Mouse (Mus musculus): ENCODE measurements around the gene Mvb12a. TPM values are rescaled to one million over a fixed set of nuclear protein-coding genes. Genes with fewer than 3 reads are reported as not detected.

The Mvb12a gene
- polyA plus RNA-seq, 1 experiment from 2014 or later, result 61.7 TPM

DNA sequence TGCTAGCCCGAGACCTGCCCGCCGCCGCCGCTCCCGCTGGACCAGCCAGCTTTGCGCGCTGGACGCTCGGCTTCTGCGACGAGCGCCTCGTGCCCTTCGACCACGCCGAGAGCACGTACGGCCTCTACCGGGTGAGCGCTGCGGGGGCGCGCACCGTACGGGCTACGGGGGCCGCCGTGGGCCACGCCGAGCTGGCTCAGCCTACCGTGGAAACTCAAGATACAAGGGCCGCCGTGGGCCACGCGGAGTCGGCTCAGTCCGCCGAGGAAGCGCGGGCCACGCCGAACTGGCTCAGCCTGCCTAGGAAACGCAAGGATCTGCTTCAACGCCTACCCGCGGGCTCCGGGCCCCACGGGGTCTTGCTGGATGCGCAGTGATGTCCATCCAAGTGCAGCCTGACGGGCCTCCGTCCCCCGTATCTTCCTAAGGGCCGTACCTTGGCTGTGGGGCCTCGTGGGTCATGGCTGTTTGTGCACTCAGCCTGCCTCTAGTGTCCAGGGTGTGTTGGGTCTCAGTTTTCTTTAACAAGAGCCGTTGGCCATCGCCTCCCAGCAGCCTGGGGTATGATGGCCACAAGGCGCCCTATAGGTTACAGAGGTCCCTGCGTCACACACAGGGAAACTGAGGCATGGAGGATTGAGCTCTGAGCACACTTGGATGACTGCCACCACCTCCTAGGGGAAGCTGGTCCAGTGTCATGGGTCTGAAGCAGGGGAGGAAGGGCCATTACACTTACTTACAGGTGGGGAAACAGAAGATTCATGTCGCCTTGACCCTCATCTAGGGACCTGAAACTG, 49.9 kb downstream of the Mvb12a start:
- H3K4me2 ChIP-seq (ENCODE audit: low read depth, low read length), result peak overlapping the region; percentile 86
- ATAC-seq (peak; percentile 63), DNase-seq (no peak)
- peaks cover 6% of the 10 kb centered on the region; the same call in 1 of the 2 replicates for H3K36me3 ChIP-seq (replicated peaks; ENCODE audit: insufficient read depth, low read length)
- H3K4me1 ChIP-seq (ENCODE audit: insufficient read depth), result peaks cover 40% of the 10 kb centered on the region
- no peaks in the 10 kb centered on the region for H3K9me3 ChIP-seq (ENCODE audit: low read length)
- peak overlapping the region; percentile 79 for H3K9ac ChIP-seq (replicated peaks)
- peak overlapping the region; percentile 98 for H3K27ac ChIP-seq (ENCODE audit: low read depth)
- H3K4me3 ChIP-seq (ENCODE audit: low read depth, low read length), result peak overlapping the region; percentile 78
- WGBS (ENCODE audit: insufficient replicate concordance), result 2% methylated on average over 57 of the region's 60 CpGs
- TF ChIP-seq EP300 (IDR thresholded peaks at IDR 0.05; ENCODE audit: low read depth) (no peak), CTCF (IDR thresholded peaks at IDR 0.05; ENCODE audit: low read depth) (0 out of 2 replicates have a peak, but pooled peaks have one; percentile 1)
- H3K27me3 ChIP-seq (ENCODE audit: insufficient read depth, low read length), result no peaks in the 10 kb centered on the region

DNA sequence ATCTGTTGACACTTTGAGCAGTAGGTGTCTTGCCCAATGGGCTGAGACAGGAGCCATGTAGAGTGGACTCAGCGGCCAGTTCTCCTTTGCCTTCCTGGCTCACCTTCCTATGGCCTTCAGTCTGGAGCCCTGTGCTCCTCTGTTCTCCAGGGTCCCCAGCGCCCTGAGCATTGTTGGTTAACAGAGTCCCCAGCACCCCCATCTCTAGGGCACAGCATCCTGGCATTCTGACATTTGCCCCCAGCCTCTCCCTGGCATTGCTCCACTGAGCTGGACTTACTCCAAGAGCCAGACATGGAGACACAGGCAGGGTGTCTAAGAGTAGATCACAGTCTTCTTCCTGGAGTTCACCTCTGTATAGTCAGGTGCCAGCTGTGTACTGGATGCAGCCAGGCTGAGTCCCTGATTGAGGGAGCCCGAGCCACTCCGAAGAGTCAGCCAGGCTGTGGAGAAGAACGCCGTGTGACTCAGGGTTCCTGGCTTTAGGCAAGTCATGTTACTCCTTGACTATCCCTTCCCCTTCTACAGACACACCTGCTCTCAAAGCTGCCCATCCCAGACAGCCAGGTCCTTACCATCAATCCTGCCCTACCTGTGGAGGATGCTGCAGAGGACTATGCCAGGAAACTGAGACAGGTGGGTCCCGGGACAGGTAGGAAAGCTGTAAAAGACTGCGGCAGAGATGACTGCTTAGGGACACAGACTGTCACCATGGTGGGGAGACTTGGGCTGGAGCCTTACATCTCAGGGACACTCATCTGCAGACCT, 51.0 kb downstream of the Mvb12a start:
- Histone ChIP-seq H3K9me3 (ENCODE audit: low read length) (no peaks in the 10 kb centered on the region), H3K4me1 (ENCODE audit: insufficient read depth) (peaks cover 40% of the 10 kb centered on the region), H3K4me3 (ENCODE audit: low read depth, low read length) (peak overlapping the region; percentile 78), H3K36me3 (replicated peaks; ENCODE audit: insufficient read depth, low read length) (peaks cover 6% of the 10 kb centered on the region; the same call in 1 of the 2 replicates), H3K27ac (ENCODE audit: low read depth) (peak overlapping the region; percentile 98; the same call in 1 of the 2 replicates), H3K27me3 (ENCODE audit: insufficient read depth, low read length) (no peaks in the 10 kb centered on the region), H3K4me2 (ENCODE audit: low read depth, low read length) (peak overlapping the region; percentile 86), H3K9ac (replicated peaks) (peak overlapping the region; percentile 79; the same call in 1 of the 2 replicates)
- no peak for DNase-seq
- WGBS (ENCODE audit: insufficient replicate concordance), result 81% methylated on average over 8 of the region's 8 CpGs
- no peak for TF ChIP-seq CTCF (IDR thresholded peaks at IDR 0.05; ENCODE audit: low read depth)
- no peak for TF ChIP-seq EP300 (IDR thresholded peaks at IDR 0.05; ENCODE audit: low read depth)
- ATAC-seq, result no peak

DNA sequence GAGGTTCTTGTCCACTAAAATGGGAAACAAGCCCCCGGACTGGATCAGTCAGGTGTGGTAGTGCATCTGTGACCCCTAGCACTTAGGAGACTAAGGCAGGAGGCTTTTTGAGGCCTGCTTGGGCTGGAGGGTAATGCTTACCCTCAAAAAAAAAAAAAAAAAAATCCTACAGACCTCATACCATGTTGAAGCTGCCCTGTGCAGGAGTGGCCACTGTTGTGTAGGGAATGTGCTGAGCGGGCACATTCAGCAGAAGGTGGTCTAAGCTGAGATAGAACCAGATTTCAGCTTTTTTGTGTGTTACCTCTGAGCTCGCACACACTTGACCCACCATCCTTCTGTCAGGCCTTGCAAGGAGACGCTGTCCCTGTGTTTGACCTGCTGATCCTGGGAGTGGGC, 51.6 kb downstream of the Mvb12a start:
- Histone ChIP-seq H3K9me3 (ENCODE audit: low read length) (no peaks in the 10 kb centered on the region), H3K27me3 (ENCODE audit: insufficient read depth, low read length) (no peaks in the 10 kb centered on the region), H3K4me3 (ENCODE audit: low read depth, low read length) (no peak overlapping the region), H3K4me1 (ENCODE audit: insufficient read depth) (peaks cover 40% of the 10 kb centered on the region), H3K4me2 (ENCODE audit: low read depth, low read length) (peak overlapping the region; percentile 86), H3K36me3 (replicated peaks; ENCODE audit: insufficient read depth, low read length) (peaks cover 6% of the 10 kb centered on the region; the same call in 1 of the 2 replicates), H3K27ac (ENCODE audit: low read depth) (no peak overlapping the region), H3K9ac (replicated peaks) (0 out of 2 replicates have a peak overlapping the region, but pooled peaks have one; percentile 8)
- no peak for DNase-seq
- no peak for ATAC-seq
- 87% methylated on average over 4 of the region's 4 CpGs for whole genome bisulfite sequencing (ENCODE audit: insufficient replicate concordance)
- no peak for TF ChIP-seq EP300 (IDR thresholded peaks at IDR 0.05; ENCODE audit: low read depth)
- no peak for TF ChIP-seq CTCF (IDR thresholded peaks at IDR 0.05; ENCODE audit: low read depth)

DNA sequence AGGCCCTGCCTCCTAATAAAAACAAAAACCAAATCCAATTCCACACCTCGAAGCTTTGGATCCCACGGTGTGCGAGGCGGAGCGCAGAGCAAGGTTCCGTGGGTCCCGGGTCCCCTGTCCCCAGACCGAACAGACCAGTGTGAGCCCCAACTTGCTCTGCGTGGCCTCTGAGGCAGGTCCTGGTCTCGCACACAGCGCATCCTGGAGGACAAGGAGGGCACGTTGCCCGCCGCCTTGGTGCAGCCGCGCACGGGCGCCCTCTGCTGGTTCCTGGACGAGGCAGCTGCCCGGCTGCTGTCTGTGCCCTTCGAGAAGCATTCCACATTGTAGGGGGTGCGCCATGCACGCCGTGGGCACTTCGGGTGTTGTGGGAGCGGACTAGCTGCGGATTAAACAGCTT, 53.1 kb downstream of the Mvb12a start:
- ATAC-seq (peak; percentile 20; the same call in 1 of the 2 replicates), DNase-seq (peak; percentile 92)
- Histone ChIP-seq H3K27ac (ENCODE audit: low read depth) (peak overlapping the region; percentile 53), H3K4me3 (ENCODE audit: low read depth, low read length) (no peak overlapping the region), H3K4me2 (ENCODE audit: low read depth, low read length) (peak overlapping the region; percentile 15; the same call in 1 of the 2 replicates), H3K4me1 (ENCODE audit: insufficient read depth) (peaks cover 31% of the 10 kb centered on the region), H3K27me3 (ENCODE audit: insufficient read depth, low read length) (no peaks in the 10 kb centered on the region), H3K9me3 (ENCODE audit: low read length) (no peaks in the 10 kb centered on the region), H3K36me3 (replicated peaks; ENCODE audit: insufficient read depth, low read length) (peaks cover 11% of the 10 kb centered on the region; the same call in 1 of the 2 replicates), H3K9ac (replicated peaks) (0 out of 2 replicates have a peak overlapping the region, but pooled peaks have one; percentile 13)
- TF ChIP-seq CTCF (IDR thresholded peaks at IDR 0.05; ENCODE audit: low read depth) (peak; percentile 100), EP300 (IDR thresholded peaks at IDR 0.05; ENCODE audit: low read depth) (no peak)
- WGBS (ENCODE audit: insufficient replicate concordance), result 13% methylated on average over 27 of the region's 27 CpGs

DNA sequence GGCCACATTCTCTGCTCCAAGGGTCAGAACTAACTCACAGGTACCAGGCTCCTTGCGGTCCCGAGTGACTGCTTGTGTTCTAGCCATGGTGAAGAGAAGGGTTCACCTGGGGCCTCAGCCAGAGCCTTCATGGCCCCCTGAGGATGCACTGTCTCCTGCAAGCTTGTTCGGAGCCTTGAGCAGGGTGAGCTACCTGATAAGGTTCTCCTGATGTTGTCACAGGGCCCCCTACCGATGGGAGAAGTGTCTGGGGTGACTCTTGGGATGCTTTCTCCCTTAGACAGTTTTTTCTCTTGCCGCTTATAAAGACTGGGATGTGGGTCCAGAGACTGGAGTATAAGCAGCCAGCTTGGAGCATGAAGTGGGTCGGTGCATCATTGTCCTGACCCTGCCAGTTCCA, 53.7 kb downstream of the Mvb12a start:
- H3K36me3 ChIP-seq (replicated peaks; ENCODE audit: insufficient read depth, low read length), result peaks cover 11% of the 10 kb centered on the region; the same call in 1 of the 2 replicates
- H3K9ac ChIP-seq (replicated peaks), result no peak overlapping the region
- WGBS (ENCODE audit: insufficient replicate concordance), result 52% methylated on average over 6 of the region's 6 CpGs
- H3K4me1 ChIP-seq (ENCODE audit: insufficient read depth), result peaks cover 27% of the 10 kb centered on the region
- ATAC-seq (no peak), DNase-seq (no peak)
- no peak overlapping the region for H3K4me3 ChIP-seq (ENCODE audit: low read depth, low read length)
- TF ChIP-seq EP300 (IDR thresholded peaks at IDR 0.05; ENCODE audit: low read depth) (no peak), CTCF (IDR thresholded peaks at IDR 0.05; ENCODE audit: low read depth) (no peak)
- peaks cover under 1% of the 10 kb centered on the region for H3K27me3 ChIP-seq (ENCODE audit: insufficient read depth, low read length)
- H3K9me3 ChIP-seq (ENCODE audit: low read length), result no peaks in the 10 kb centered on the region
- H3K27ac ChIP-seq (ENCODE audit: low read depth), result peak overlapping the region; percentile 53
- 0 out of 2 replicates have a peak overlapping the region, but pooled peaks have one; percentile 15 for H3K4me2 ChIP-seq (ENCODE audit: low read depth, low read length)

DNA sequence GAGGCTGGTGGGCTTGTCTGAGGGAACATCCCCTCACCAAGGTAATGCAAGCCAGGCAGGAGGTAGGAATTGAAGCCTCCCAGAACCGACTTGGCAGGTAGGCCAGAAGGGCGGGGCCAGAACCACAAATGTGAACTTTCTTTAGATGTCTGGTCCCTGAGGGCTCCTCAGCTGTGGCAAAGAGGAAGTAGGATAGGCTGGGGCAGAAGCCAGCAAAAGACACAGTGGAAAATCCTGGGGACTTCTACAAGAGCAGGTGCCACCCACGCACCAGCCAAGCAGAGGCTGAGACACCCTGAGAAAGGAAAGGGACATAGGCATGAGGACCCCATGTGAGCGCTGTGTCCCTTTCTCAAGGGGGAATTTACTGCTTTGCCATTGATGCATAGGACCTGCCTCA, 54.1 kb downstream of the Mvb12a start:
- Histone ChIP-seq H3K4me3 (ENCODE audit: low read depth, low read length) (no peak overlapping the region), H3K9me3 (ENCODE audit: low read length) (no peaks in the 10 kb centered on the region), H3K9ac (replicated peaks) (no peak overlapping the region), H3K27ac (ENCODE audit: low read depth) (no peak overlapping the region), H3K4me2 (ENCODE audit: low read depth, low read length) (no peak overlapping the region), H3K36me3 (replicated peaks; ENCODE audit: insufficient read depth, low read length) (peaks cover 11% of the 10 kb centered on the region; the same call in 1 of the 2 replicates), H3K27me3 (ENCODE audit: insufficient read depth, low read length) (peaks cover 4% of the 10 kb centered on the region), H3K4me1 (ENCODE audit: insufficient read depth) (peaks cover 27% of the 10 kb centered on the region)
- no peak for ATAC-seq
- DNase-seq, result peak; percentile 47
- 57% methylated on average over 4 of the region's 4 CpGs for WGBS (ENCODE audit: insufficient replicate concordance)
- TF ChIP-seq EP300 (IDR thresholded peaks at IDR 0.05; ENCODE audit: low read depth) (no peak), CTCF (IDR thresholded peaks at IDR 0.05; ENCODE audit: low read depth) (no peak)

All from liver, postnatal 0 days (tissue).